Comparison of ENCODE assay signal across 8 mouse cellular contexts in genomic region chr2:138033379-138034122, GRCm38 (mm10).
DNase-seq lines count a peak whose midpoint lies in the region; ATAC-seq lines count a peak whose summit lies in the region.

No protein-coding gene starts in this region.

- no peak for ATAC-seq in heart, embryonic 12.5 days (ENCODE audit: insufficient number of reproducible peaks, low FRiP score)
- peak; percentile 99 for ATAC-seq in frontal cortex, adult (ENCODE audit: low TSS enrichment)
- peak; percentile 84; the same call in 1 of the 2 replicates for ATAC-seq in hindbrain, embryonic 15.5 days (ENCODE audit: low FRiP score, low read depth)

- H3K9ac ChIP-seq in heart, embryonic 12.5 days = no peak overlapping the region
- H3K9ac ChIP-seq in hindbrain, embryonic 15.5 days = no peak overlapping the region

- no peak overlapping the region for H3K4me3 ChIP-seq in heart, embryonic 12.5 days
- no peak overlapping the region for H3K4me3 ChIP-seq in hindbrain, embryonic 15.5 days

- H3K4me1 ChIP-seq in heart, embryonic 12.5 days (replicated peaks) = no peaks in the 10 kb centered on the region
- H3K4me1 ChIP-seq in hindbrain, embryonic 15.5 days (replicated peaks) = 0 out of 2 replicates have a peak, but pooled peaks cover 7% of the 10 kb centered on the region

- H3K4me2 ChIP-seq in heart, embryonic 12.5 days = no peak overlapping the region
- H3K4me2 ChIP-seq in hindbrain, embryonic 15.5 days = 0 out of 2 replicates have a peak overlapping the region, but pooled peaks have one; percentile 1

- no peaks in the 10 kb centered on the region for H3K27me3 ChIP-seq in heart, embryonic 12.5 days (replicated peaks)
- no peaks in the 10 kb centered on the region for H3K27me3 ChIP-seq in hindbrain, embryonic 15.5 days

- peak; percentile 87 for DNase-seq in heart, adult 11 months
- DNase-seq in cerebellum, adult 9-10 months = peak; percentile 91
- DNase-seq in left cerebral cortex, adult 18-20 months (ENCODE audit: low spot score in 2 of 2) = peak; percentile 88 to 89
- peak; percentile 78 for DNase-seq in mesoderm, embryonic 11.5 days (ENCODE audit: low read depth, low spot score)
- peak; percentile 93 for DNase-seq in right cerebral cortex, postnatal 4 days

- no peaks in the 10 kb centered on the region for H3K36me3 ChIP-seq in heart, embryonic 12.5 days
- no peaks in the 10 kb centered on the region for H3K36me3 ChIP-seq in hindbrain, embryonic 15.5 days

- no peaks in the 10 kb centered on the region for H3K9me3 ChIP-seq in heart, embryonic 12.5 days (replicated peaks)
- no peaks in the 10 kb centered on the region for H3K9me3 ChIP-seq in hindbrain, embryonic 15.5 days

- H3K27ac ChIP-seq in heart, embryonic 12.5 days (ENCODE audit: poor library complexity, severe bottlenecking) = no peak overlapping the region
- peak overlapping the region; percentile 52 for H3K27ac ChIP-seq in hindbrain, embryonic 15.5 days (replicated peaks)

- 42% methylated on average over 11 of the region's 11 CpGs for WGBS in heart, embryonic 12.5 days
- 28% methylated on average over 11 of the region's 11 CpGs for WGBS in hindbrain, embryonic 15.5 days
